In the genomic region with DNA sequence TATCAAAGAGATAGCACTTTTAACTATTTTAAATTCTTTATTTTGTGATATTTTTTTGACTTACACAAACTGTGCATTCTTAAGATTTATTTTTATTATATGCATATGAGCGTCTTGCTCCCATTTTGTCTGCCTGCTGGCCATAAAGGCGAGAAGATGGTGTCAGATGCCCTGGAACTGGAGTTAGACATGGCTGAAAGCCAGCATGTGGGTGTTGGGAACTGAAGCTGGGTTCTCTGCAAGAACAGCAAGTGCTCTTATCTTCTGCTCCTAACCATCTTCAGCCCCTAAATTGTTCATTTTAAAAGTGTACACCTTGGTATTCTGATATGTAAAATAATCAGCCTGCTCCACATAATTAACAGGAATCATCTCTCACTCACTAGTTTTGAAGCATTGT, we compare ENCODE assay signal across 24 mouse cellular contexts.
A peak's percentile ranks its signal among the peaks of the same experiment; 100 is the strongest.
DNase-seq lines count a peak whose midpoint lies in the region; TF ChIP-seq lines count a peak whose summit lies in the region.
"Had no signal": no experiment of that assay in that cellular context is flagged by ENCODE, and none has a peak within 500 bp of the region (broad histone marks: within the 10 kb centered on the region; RNA-seq: fewer than 3 reads in every experiment).

No protein-coding gene starts in this region.

- no peaks in the 10 kb centered on the region for H3K9me3 ChIP-seq in embryonic facial prominence, embryonic 10.5 days
- H3K9me3 ChIP-seq: embryonic facial prominence, embryonic 12.5 days; heart, embryonic 15.5 days; limb, embryonic 10.5 days; liver, embryonic 15.5 days; lung, embryonic 15.5 days had no signal

- no peak for TF ChIP-seq POLR2A in cerebellum, adult 2 months (IDR thresholded peaks at IDR 0.05; ENCODE audit: borderline replicate concordance, insufficient read depth, low read length)

- H3K27me3 ChIP-seq in cerebellum, adult 2 months (ENCODE audit: control insufficient read depth, insufficient read depth, low read length), result no peaks in the 10 kb centered on the region
- H3K27me3 ChIP-seq in embryonic facial prominence, embryonic 10.5 days (replicated peaks; ENCODE audit: low read depth, poor library complexity, severe bottlenecking), result no peaks in the 10 kb centered on the region
- H3K27me3 ChIP-seq: embryonic facial prominence, embryonic 12.5 days; heart, embryonic 15.5 days; liver, embryonic 15.5 days; lung, embryonic 15.5 days had no signal

- H3K36me3 ChIP-seq in embryonic facial prominence, embryonic 10.5 days (replicated peaks), result 0 out of 2 replicates have a peak, but pooled peaks cover 6% of the 10 kb centered on the region
- H3K36me3 ChIP-seq: embryonic facial prominence, embryonic 12.5 days; heart, embryonic 15.5 days; lung, embryonic 15.5 days had no signal

- peak; percentile 16 to 58 for DNase-seq in frontal cortex, adult 2 months (ENCODE audit: extremely low spot score in 1 of 2, low spot score in 1 of 2)
- DNase-seq in frontal cortex, postnatal 14 days (ENCODE audit: low spot score in 2 of 2), result no peak
- DNase-seq in left cerebral cortex, adult 18-20 months (ENCODE audit: low spot score in 2 of 2), result peak; percentile 25 to 41
- DNase-seq in left cerebral cortex, adult 8-10 months (ENCODE audit: low spot score in 2 of 2), result no peak
- DNase-seq in cerebellum, adult 2 months, result peak; percentile 26 to 58
- DNase-seq in cerebellum, postnatal 10 days, result peak; percentile 17 to 44
- no peak for DNase-seq in adrenal gland, adult 18-20 months (ENCODE audit: low spot score in 2 of 2)
- DNase-seq in embryonic facial prominence, embryonic 10.5 days (ENCODE audit: low spot score), result no peak
- DNase-seq: adrenal gland, adult 8-10 months; forebrain, postnatal 0 days; heart, postnatal 36 days; kidney, adult 2 months; kidney, postnatal 10 days; liver; lung, postnatal 4 days; midbrain, embryonic 14.5 days had no signal

- no peak overlapping the region for H3K27ac ChIP-seq in cerebellum, adult 2 months (ENCODE audit: insufficient read depth, low read length)
- no peak overlapping the region for H3K27ac ChIP-seq in embryonic facial prominence, embryonic 10.5 days (replicated peaks)
- H3K27ac ChIP-seq: embryonic facial prominence, embryonic 12.5 days; heart, embryonic 15.5 days; hindbrain, embryonic 14.5 days; left cerebral cortex, adult 2 months; limb, embryonic 10.5 days; liver, embryonic 15.5 days; lung, embryonic 15.5 days; stomach, postnatal 0 days had no signal

- no peak for TF ChIP-seq CTCF in cerebellum, adult 2 months (IDR thresholded peaks at IDR 0.05; ENCODE audit: borderline replicate concordance, insufficient read depth, low read depth, low read length)

- WGBS in cerebellum, adult 2 months, result 22% methylated on average over 2 of the region's 2 CpGs
- WGBS in embryonic facial prominence, embryonic 10.5 days, result 94% methylated on average over 2 of the region's 2 CpGs

- H3K4me1 ChIP-seq in cerebellum, adult 2 months (ENCODE audit: control insufficient read depth, insufficient read depth, low read length), result no peaks in the 10 kb centered on the region
- H3K4me1 ChIP-seq in embryonic facial prominence, embryonic 10.5 days, result no peaks in the 10 kb centered on the region
- H3K4me1 ChIP-seq: embryonic facial prominence, embryonic 12.5 days; heart, embryonic 15.5 days; limb, embryonic 10.5 days; liver, embryonic 15.5 days; lung, embryonic 15.5 days had no signal

- no peak overlapping the region for H3K4me3 ChIP-seq in cerebellum, adult 2 months (replicated peaks; ENCODE audit: insufficient read depth, low read depth, low read length)
- no peak overlapping the region for H3K4me3 ChIP-seq in embryonic facial prominence, embryonic 10.5 days
- H3K4me3 ChIP-seq: embryonic facial prominence, embryonic 12.5 days; heart, embryonic 15.5 days; left cerebral cortex, adult 2 months; limb, embryonic 10.5 days; liver, embryonic 15.5 days; lung, embryonic 15.5 days had no signal

Comparison
In these comparisons a context has a peak if more than half of its experiments do, and no peak if none do; other contexts are left out.
1. DNase-seq: peak in frontal cortex, adult 2 months (2 of 2), left cerebral cortex, adult 18-20 months (2 of 2), cerebellum, adult 2 months (2 of 2) and cerebellum, postnatal 10 days (2 of 2); none in frontal cortex, postnatal 14 days (0 of 2), left cerebral cortex, adult 8-10 months (0 of 2), adrenal gland, adult 18-20 months (0 of 2) and embryonic facial prominence, embryonic 10.5 days (single experiment).